Mouse (Mus musculus): ENCODE measurements around the gene Ggn. TPM values are rescaled to one million over a fixed set of nuclear protein-coding genes. Genes with fewer than 3 reads are reported as not detected.
"Not testable (repeated sequence)": the region's sequence is repeated elsewhere in the genome, so short reads cannot be mapped to it uniquely, and the experiment has no call there.

The Ggn gene
- polyA plus RNA-seq, 1 experiment from 2014 or later = 0.54 TPM

- H3K9ac ChIP-seq (ENCODE audit: low read depth, low read length); ATAC-seq; H3K9me3 ChIP-seq (replicated peaks; ENCODE audit: control insufficient read depth, low read length, poor library complexity, severe bottlenecking); H3K27me3 ChIP-seq (ENCODE audit: control insufficient read depth, insufficient read depth, low read depth, low read length); H3K4me1 ChIP-seq (ENCODE audit: control insufficient read depth, insufficient read depth, low read length); H3K27ac ChIP-seq (ENCODE audit: low read length); H3K36me3 ChIP-seq (ENCODE audit: control insufficient read depth, insufficient read depth, low read length); H3K4me3 ChIP-seq (ENCODE audit: low read depth, low read length); H3K4me2 ChIP-seq (ENCODE audit: low read length): not testable (repeated sequence)
- 100% methylated on average over 1 of the region's 1 CpGs for WGBS
Measured at GRCm38 (mm10) chr7:29194230-29194629, 24.2 kb downstream of the Ggn start.

GRCm38 (mm10) chr7:29202577-29202976, 32.6 kb downstream of the Ggn start:
- no peaks in the 10 kb centered on the region for H3K9me3 ChIP-seq (replicated peaks; ENCODE audit: control insufficient read depth, low read length, poor library complexity, severe bottlenecking)
- no peaks in the 10 kb centered on the region for H3K4me1 ChIP-seq (ENCODE audit: control insufficient read depth, insufficient read depth, low read length)
- H3K36me3 ChIP-seq (ENCODE audit: control insufficient read depth, insufficient read depth, low read length) = no peaks in the 10 kb centered on the region
- no peak overlapping the region for H3K4me3 ChIP-seq (ENCODE audit: low read depth, low read length)
- no peak for ATAC-seq
- H3K27ac ChIP-seq (ENCODE audit: low read length) = no peak overlapping the region
- H3K4me2 ChIP-seq (ENCODE audit: low read length) = no peak overlapping the region
- H3K27me3 ChIP-seq (ENCODE audit: control insufficient read depth, insufficient read depth, low read depth, low read length) = no peaks in the 10 kb centered on the region
- WGBS = 85% methylated on average over 6 of the region's 6 CpGs
- no peak overlapping the region for H3K9ac ChIP-seq (ENCODE audit: low read depth, low read length)

GRCm38 (mm10) chr7:29211013-29211412, 41.0 kb downstream of the Ggn start:
- not testable (repeated sequence) for H3K9me3 ChIP-seq (replicated peaks; ENCODE audit: control insufficient read depth, low read length, poor library complexity, severe bottlenecking); H3K27ac ChIP-seq (ENCODE audit: low read length); H3K36me3 ChIP-seq (ENCODE audit: control insufficient read depth, insufficient read depth, low read length); H3K4me1 ChIP-seq (ENCODE audit: control insufficient read depth, insufficient read depth, low read length); H3K27me3 ChIP-seq (ENCODE audit: control insufficient read depth, insufficient read depth, low read depth, low read length); ATAC-seq; H3K9ac ChIP-seq (ENCODE audit: low read depth, low read length)
- Histone ChIP-seq H3K4me3 (ENCODE audit: low read depth, low read length) (peak overlapping the region; percentile 29), H3K4me2 (ENCODE audit: low read length) (peak overlapping the region; percentile 58)
- 16% methylated on average over 15 of the region's 15 CpGs for WGBS

- H3K36me3 ChIP-seq (ENCODE audit: control insufficient read depth, insufficient read depth, low read length) = no peaks in the 10 kb centered on the region
- peak overlapping the region; percentile 58 for H3K4me2 ChIP-seq (ENCODE audit: low read length)
- H3K9ac ChIP-seq (ENCODE audit: low read depth, low read length) = no peak overlapping the region
- no peaks in the 10 kb centered on the region for H3K27me3 ChIP-seq (ENCODE audit: control insufficient read depth, insufficient read depth, low read depth, low read length)
- no peaks in the 10 kb centered on the region for H3K9me3 ChIP-seq (replicated peaks; ENCODE audit: control insufficient read depth, low read length, poor library complexity, severe bottlenecking)
- ATAC-seq = 0 out of 2 replicates have a peak, but pooled peaks have one; percentile 22
- no peak overlapping the region for H3K27ac ChIP-seq (ENCODE audit: low read length)
- WGBS = 6% methylated on average over 34 of the region's 34 CpGs
- peak overlapping the region; percentile 29 for H3K4me3 ChIP-seq (ENCODE audit: low read depth, low read length)
- H3K4me1 ChIP-seq (ENCODE audit: control insufficient read depth, insufficient read depth, low read length) = peaks cover 8% of the 10 kb centered on the region
Measured at GRCm38 (mm10) chr7:29211415-29212198, 41.6 kb downstream of the Ggn start.

GRCm38 (mm10) chr7:29212199-29212765, 42.3 kb downstream of the Ggn start:
- no peaks in the 10 kb centered on the region for H3K36me3 ChIP-seq (ENCODE audit: control insufficient read depth, insufficient read depth, low read length)
- H3K4me2 ChIP-seq (ENCODE audit: low read length) = peak overlapping the region; percentile 58
- 15% methylated on average over 26 of the region's 26 CpGs for WGBS
- H3K9ac ChIP-seq (ENCODE audit: low read depth, low read length) = no peak overlapping the region
- H3K4me3 ChIP-seq (ENCODE audit: low read depth, low read length) = peak overlapping the region; percentile 31
- H3K27ac ChIP-seq (ENCODE audit: low read length) = no peak overlapping the region
- H3K27me3 ChIP-seq (ENCODE audit: control insufficient read depth, insufficient read depth, low read depth, low read length) = no peaks in the 10 kb centered on the region
- no peak for ATAC-seq
- peaks cover 8% of the 10 kb centered on the region for H3K4me1 ChIP-seq (ENCODE audit: control insufficient read depth, insufficient read depth, low read length)
- no peaks in the 10 kb centered on the region for H3K9me3 ChIP-seq (replicated peaks; ENCODE audit: control insufficient read depth, low read length, poor library complexity, severe bottlenecking)

GRCm38 (mm10) chr7:29212775-29213560, 43.0 kb downstream of the Ggn start:
- Histone ChIP-seq H3K27ac (ENCODE audit: low read length) (peak overlapping the region; percentile 73), H3K4me2 (ENCODE audit: low read length) (peak overlapping the region; percentile 58), H3K4me3 (ENCODE audit: low read depth, low read length) (peak overlapping the region; percentile 31), H3K9ac (ENCODE audit: low read depth, low read length) (peak overlapping the region; percentile 43; the same call in 1 of the 2 replicates)
- WGBS = 19% methylated on average over 40 of the region's 40 CpGs
- not testable (repeated sequence) for H3K27me3 ChIP-seq (ENCODE audit: control insufficient read depth, insufficient read depth, low read depth, low read length); H3K9me3 ChIP-seq (replicated peaks; ENCODE audit: control insufficient read depth, low read length, poor library complexity, severe bottlenecking); H3K4me1 ChIP-seq (ENCODE audit: control insufficient read depth, insufficient read depth, low read length); H3K36me3 ChIP-seq (ENCODE audit: control insufficient read depth, insufficient read depth, low read length)
- ATAC-seq = peak; percentile 16; the same call in 1 of the 2 replicates

- under 1% methylated on average over 20 of the region's 20 CpGs for WGBS
- ATAC-seq = peak; percentile 89
- peak within 1 kb of the TSS; percentile 43; the same call in 1 of the 2 replicates for H3K9ac ChIP-seq (ENCODE audit: low read depth, low read length)
- peak within 1 kb of the TSS; percentile 58 for H3K4me2 ChIP-seq (ENCODE audit: low read length)
- peak within 1 kb of the TSS; percentile 73 for H3K27ac ChIP-seq (ENCODE audit: low read length)
- H3K27me3 ChIP-seq (ENCODE audit: control insufficient read depth, insufficient read depth, low read depth, low read length) = no peaks in the 10 kb centered on the region
- no peaks in the 10 kb centered on the region for H3K36me3 ChIP-seq (ENCODE audit: control insufficient read depth, insufficient read depth, low read length)
- H3K4me1 ChIP-seq (ENCODE audit: control insufficient read depth, insufficient read depth, low read length) = peaks cover 8% of the 10 kb centered on the region
- H3K4me3 ChIP-seq (ENCODE audit: low read depth, low read length) = peak within 1 kb of the TSS; percentile 31
- H3K9me3 ChIP-seq (replicated peaks; ENCODE audit: control insufficient read depth, low read length, poor library complexity, severe bottlenecking) = no peaks in the 10 kb centered on the region
Measured at GRCm38 (mm10) chr7:29213675-29214082, 43.7 kb downstream of the Ggn start, which contains the start of gene Catsperg1. Gene Catsperg1 (minus strand): TSS chr7:29214035.

GRCm38 (mm10) chr7:29214236-29214635, 44.2 kb downstream of the Ggn start:
- 64% methylated on average over 2 of the region's 2 CpGs for whole genome bisulfite sequencing
- no peaks in the 10 kb centered on the region for H3K27me3 ChIP-seq (ENCODE audit: control insufficient read depth, insufficient read depth, low read depth, low read length)
- H3K27ac ChIP-seq (ENCODE audit: low read length) = peak overlapping the region; percentile 32; the same call in 1 of the 2 replicates
- H3K4me3 ChIP-seq (ENCODE audit: low read depth, low read length) = peak overlapping the region; percentile 31; the same call in 1 of the 2 replicates
- no peak for ATAC-seq
- H3K4me1 ChIP-seq (ENCODE audit: control insufficient read depth, insufficient read depth, low read length) = peaks cover 8% of the 10 kb centered on the region
- H3K4me2 ChIP-seq (ENCODE audit: low read length) = 0 out of 2 replicates have a peak overlapping the region, but pooled peaks have one; percentile 58
- no peaks in the 10 kb centered on the region for H3K9me3 ChIP-seq (replicated peaks; ENCODE audit: control insufficient read depth, low read length, poor library complexity, severe bottlenecking)
- no peaks in the 10 kb centered on the region for H3K36me3 ChIP-seq (ENCODE audit: control insufficient read depth, insufficient read depth, low read length)
- no peak overlapping the region for H3K9ac ChIP-seq (ENCODE audit: low read depth, low read length)

Data from midbrain, embryonic 16.5 days (tissue).